Mouse (Mus musculus): Measurements from ENCODE around the gene Olfr1277. TPM values are rescaled to one million over a fixed set of nuclear protein-coding genes. Genes with fewer than 3 reads are reported as not detected.

Gene Olfr1277
- 0.12 TPM in 1 of 2 replicates, not detected in the other for total RNA-seq (2017)

GRCm38 (mm10) chr2:111274006-111274405 lies at the start of gene Olfr1277:
Gene Olfr1277 (minus strand): TSS chr2:111274106.
- ATAC-seq (ENCODE audit: extremely low read depth, insufficient number of reproducible peaks, low FRiP score, poor library complexity, severe bottlenecking): no peak

GRCm38 (mm10) chr2:111313717-111314116 lies 39.8 kb upstream of the Olfr1277 start, which contains the start of gene Olfr1280:
Gene Olfr1280 (plus strand): TSS chr2:111314017.
- no peak for ATAC-seq (ENCODE audit: extremely low read depth, insufficient number of reproducible peaks, low FRiP score, poor library complexity, severe bottlenecking)

GRCm38 (mm10) chr2:111300374-111300773 lies 26.5 kb upstream of the Olfr1277 start, which contains the start of gene Olfr1279:
Gene Olfr1279 (plus strand): TSS chr2:111300635.
- no peak for ATAC-seq (ENCODE audit: extremely low read depth, insufficient number of reproducible peaks, low FRiP score, poor library complexity, severe bottlenecking)

GRCm38 (mm10) chr2:111298541-111298940 lies 24.6 kb upstream of the Olfr1277 start:
- ATAC-seq (ENCODE audit: extremely low read depth, insufficient number of reproducible peaks, low FRiP score, poor library complexity, severe bottlenecking): no peak

- ATAC-seq (ENCODE audit: extremely low read depth, insufficient number of reproducible peaks, low FRiP score, poor library complexity, severe bottlenecking): no peak
Measured at GRCm38 (mm10) chr2:111289836-111290235, 15.9 kb upstream of the Olfr1277 start, which contains the start of gene Olfr1278. Gene Olfr1278 (plus strand): TSS chr2:111290136.

DNA sequence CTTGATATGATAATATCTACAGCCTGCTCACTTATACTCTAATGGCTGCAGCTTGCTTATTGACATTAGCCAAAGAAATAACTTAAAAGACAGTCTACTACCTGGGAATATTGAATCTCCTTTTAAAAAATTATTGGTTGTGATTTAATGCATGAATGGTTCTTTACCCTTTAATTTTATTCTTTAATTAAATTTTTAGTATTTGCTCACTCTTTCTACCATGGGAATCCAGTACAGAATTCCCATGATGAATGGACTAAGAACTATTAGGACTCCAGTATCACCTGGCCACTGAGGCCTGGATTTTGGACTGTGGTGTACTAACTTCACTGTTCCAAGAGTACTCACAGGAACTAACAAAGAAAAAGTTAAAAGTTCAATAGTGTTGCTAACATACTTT lies 19.7 kb downstream of the Olfr1277 start, which contains the start of gene Olfr1276:
TSS of gene Olfr1276 (plus strand) at position 301 of the 400 bp plus-strand sequence.
- ATAC-seq (ENCODE audit: extremely low read depth, insufficient number of reproducible peaks, low FRiP score, poor library complexity, severe bottlenecking): no peak

- ATAC-seq (ENCODE audit: extremely low read depth, insufficient number of reproducible peaks, low FRiP score, poor library complexity, severe bottlenecking): no peak
Measured at GRCm38 (mm10) chr2:111235186-111235585, 38.7 kb downstream of the Olfr1277 start, which contains the start of gene Olfr1275. Gene Olfr1275 (minus strand): TSS chr2:111235286.

- no peak for ATAC-seq (ENCODE audit: extremely low read depth, insufficient number of reproducible peaks, low FRiP score, poor library complexity, severe bottlenecking)
Measured at GRCm38 (mm10) chr2:111229502-111229901, 44.4 kb downstream of the Olfr1277 start, which contains the start of gene 4930430A15Rik. Gene 4930430A15Rik (minus strand): TSS chr2:111229602.

Other genes starting within 250 kb of the Olfr1277 start
- not detected in 2 replicates for gene Gm13941, start 168.1 kb downstream of the Olfr1277 start, total RNA-seq (2017)
- not detected in 2 replicates for gene Gm15130, start 121.2 kb downstream of the Olfr1277 start, total RNA-seq (2017)
- not detected in 2 replicates for gene 4930430A15Rik, start 44.5 kb downstream of the Olfr1277 start, total RNA-seq (2017)
- not detected in 2 replicates for gene Olfr1275, start 38.8 kb downstream of the Olfr1277 start, total RNA-seq (2017)
- gene Olfr1276, start 19.6 kb downstream of the Olfr1277 start, total RNA-seq (2017): not detected in 2 replicates
- 0.58 TPM in 1 of 2 replicates, not detected in the other for gene Olfr1278, start 16.0 kb upstream of the Olfr1277 start, total RNA-seq (2017)
- not detected in 2 replicates for gene Olfr1279, start 26.5 kb upstream of the Olfr1277 start, total RNA-seq (2017)
- 0.12 TPM in 1 of 2 replicates, not detected in the other for gene Olfr1280, start 39.9 kb upstream of the Olfr1277 start, total RNA-seq (2017)
- not detected in 2 replicates for gene Olfr1281, start 52.4 kb upstream of the Olfr1277 start, total RNA-seq (2017)
- gene Olfr1282, start 62.0 kb upstream of the Olfr1277 start, total RNA-seq (2017): not detected in 2 replicates
- gene Olfr1283, start 92.7 kb upstream of the Olfr1277 start, total RNA-seq (2017): not detected in 2 replicates
- not detected in 2 replicates for gene Olfr1284, start 101.4 kb upstream of the Olfr1277 start, total RNA-seq (2017)
- not detected in 2 replicates for gene Olfr1286, start 149.0 kb upstream of the Olfr1277 start, total RNA-seq (2017)
- gene Olfr1287, start 175.0 kb upstream of the Olfr1277 start, total RNA-seq (2017): not detected in 2 replicates
- gene Olfr1288, start 200.0 kb upstream of the Olfr1277 start, total RNA-seq (2017): not detected in 2 replicates
- not detected in 2 replicates for gene Olfr1289, start 206.7 kb upstream of the Olfr1277 start, total RNA-seq (2017)
- gene Olfr1290, start 219.7 kb upstream of the Olfr1277 start, total RNA-seq (2017): not detected in 2 replicates
- gene Olfr1291-ps1, start 223.1 kb upstream of the Olfr1277 start, total RNA-seq (2017): not detected in 2 replicates